Comparison of ENCODE assay signal across 13 mouse cellular contexts in the genomic region with DNA sequence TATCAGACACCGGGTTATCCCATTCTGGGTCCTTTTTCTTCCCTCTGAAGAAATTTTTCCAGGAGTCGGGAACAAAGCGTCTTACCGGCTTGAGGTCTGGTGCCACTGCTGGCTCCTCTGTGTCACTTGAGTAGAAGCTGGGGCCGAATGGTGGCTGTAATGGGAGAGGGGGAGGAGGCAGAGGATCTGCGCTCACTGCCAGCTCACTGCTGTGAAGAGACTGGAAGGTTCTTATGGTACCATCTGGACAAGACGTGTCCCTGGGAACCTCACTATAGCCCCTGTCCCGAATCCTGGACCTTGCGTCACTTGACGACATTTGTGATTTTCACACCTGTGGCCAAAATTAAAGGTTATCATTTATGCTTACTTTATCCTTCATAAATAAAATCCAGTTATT.
"Had no signal": no experiment of that assay in that cellular context is flagged by ENCODE, and none has a peak within 500 bp of the region (broad histone marks: within the 10 kb centered on the region; RNA-seq: fewer than 3 reads in every experiment).

No protein-coding gene starts in this region.

- H3K27me3 ChIP-seq: midbrain, embryonic 15.5 days had no signal

- H3K9ac ChIP-seq: limb, embryonic 13.5 days; liver, embryonic 15.5 days; midbrain, embryonic 15.5 days; neural tube, embryonic 13.5 days had no signal

- H3K9me3 ChIP-seq: liver, embryonic 15.5 days; midbrain, embryonic 15.5 days; neural tube, embryonic 13.5 days had no signal

- H3K36me3 ChIP-seq: midbrain, embryonic 15.5 days had no signal

- H3K27ac ChIP-seq: limb, embryonic 13.5 days; liver, embryonic 15.5 days; midbrain, embryonic 10.5 days; midbrain, embryonic 15.5 days; neural tube, embryonic 13.5 days; stomach, postnatal 0 days had no signal

- H3K4me3 ChIP-seq: limb, embryonic 13.5 days; liver, embryonic 15.5 days; midbrain, embryonic 10.5 days; midbrain, embryonic 15.5 days; neural tube, embryonic 13.5 days had no signal

- H3K4me2 ChIP-seq: limb, embryonic 13.5 days; liver, embryonic 11.5 days; liver, embryonic 15.5 days; midbrain, embryonic 15.5 days; neural tube, embryonic 13.5 days had no signal

- DNase-seq: kidney, postnatal 14 days; layer of hippocampus, postnatal 36 days; lung, adult 2 months; lung, postnatal 4 days; right cerebral cortex, adult 18-20 months had no signal

- ATAC-seq: lung, postnatal 0 days; midbrain, embryonic 15.5 days had no signal
